Mouse (Mus musculus) erythroid progenitor cell, adult 5-6 weeks (primary cell): ENCODE data around the gene Stk32c. TPM values are rescaled to one million over a fixed set of nuclear protein-coding genes. Genes with fewer than 3 reads are reported as not detected.

Source experiments
- ATAC-seq: replicated peaks from 2 replicates; pipeline ENCODE4 v1.8.0; 2016; ENCODE audit warnings: moderate number of reproducible peaks, mild to moderate bottlenecking, moderate TSS enrichment, inconsistent platforms; ENCODE audit not compliant: poor library complexity, low FRiP score, severe bottlenecking
- total RNA-seq, 2 experiments: library from RNA; stranded (forward) in 1 of 2; stranded (reverse) in 1 of 2; fragments of 150-400 nt in 1 of 2; fragments of 186-747, 209-891 nt in 1 of 2; gene quantifications; 2 replicates each; pipeline versions ENCODE4 v1.2.3 to v1.2.4; 2015 to 2017; ENCODE audit warnings: low replicate concordance in 2 of 2

Gene Stk32c
- total RNA-seq, 2 experiments from 2014 or later, result not detected

DNA sequence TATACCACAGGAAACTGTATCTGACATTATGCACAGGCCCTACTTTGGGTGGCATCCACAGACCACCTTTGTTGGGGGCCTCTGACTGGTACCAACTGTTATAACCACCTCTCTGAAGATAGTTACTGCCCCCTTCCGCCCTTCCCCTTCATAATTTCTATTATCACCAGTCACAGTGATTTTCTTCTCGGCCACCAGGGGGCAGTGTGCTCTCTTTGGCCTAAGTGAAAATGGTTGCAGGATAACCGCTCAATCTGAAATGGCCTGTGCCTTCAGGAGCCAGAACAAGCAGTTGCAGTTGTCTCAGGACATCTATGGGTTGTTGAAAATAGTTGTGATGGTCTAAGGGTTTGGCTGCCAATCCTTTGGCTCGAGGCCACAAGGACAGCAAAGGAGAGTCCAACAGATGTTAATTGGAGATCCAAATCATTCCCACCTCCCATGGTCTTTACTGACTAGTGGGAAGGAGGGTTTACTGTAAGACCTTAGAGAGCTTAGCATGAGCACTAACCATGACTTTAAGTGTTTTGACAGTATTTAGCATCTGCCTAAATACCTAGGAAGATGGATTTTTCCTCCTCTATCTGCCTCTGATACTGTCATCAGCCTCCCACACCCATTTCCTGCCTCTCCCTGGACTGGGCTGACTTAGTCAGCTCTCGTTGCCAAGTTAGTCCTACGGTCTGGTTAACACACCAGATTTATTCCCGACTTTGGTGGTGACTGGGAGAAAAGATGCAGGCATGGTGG lies 4.9 kb downstream of the Stk32c start:
- no peak for ATAC-seq

DNA sequence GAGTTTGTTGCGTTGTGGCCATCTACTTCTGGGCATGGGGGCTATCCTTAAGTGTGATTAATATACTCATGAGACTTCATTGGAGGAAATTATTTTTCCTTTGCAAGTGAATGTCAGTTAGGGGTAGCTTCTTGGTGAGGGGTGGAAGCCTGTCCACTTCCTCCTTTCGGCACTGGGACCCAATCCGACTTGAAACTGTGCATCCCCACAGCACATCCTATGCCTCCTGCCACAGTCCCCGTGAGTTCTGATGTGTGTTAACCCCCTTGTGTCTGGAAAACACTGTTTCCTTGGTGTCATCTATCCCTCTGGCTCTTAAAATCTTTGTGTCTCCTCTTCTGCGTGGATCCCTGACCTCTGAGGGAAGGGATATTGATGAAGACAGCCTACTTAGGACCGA lies 11.9 kb downstream of the Stk32c start:
- no peak for ATAC-seq

- no peak for ATAC-seq
Measured at GRCm38 (mm10) chr7:139200108-139200507, 13.0 kb downstream of the Stk32c start.

- ATAC-seq, result no peak
Measured at GRCm38 (mm10) chr7:139197022-139197421, 16.1 kb downstream of the Stk32c start.

- ATAC-seq, result no peak
Measured at GRCm38 (mm10) chr7:139191619-139192018, 21.5 kb downstream of the Stk32c start.

GRCm38 (mm10) chr7:139190616-139191015 lies 22.5 kb downstream of the Stk32c start:
- no peak for ATAC-seq

- no peak for ATAC-seq
Measured at GRCm38 (mm10) chr7:139188634-139189207, 24.4 kb downstream of the Stk32c start.

DNA sequence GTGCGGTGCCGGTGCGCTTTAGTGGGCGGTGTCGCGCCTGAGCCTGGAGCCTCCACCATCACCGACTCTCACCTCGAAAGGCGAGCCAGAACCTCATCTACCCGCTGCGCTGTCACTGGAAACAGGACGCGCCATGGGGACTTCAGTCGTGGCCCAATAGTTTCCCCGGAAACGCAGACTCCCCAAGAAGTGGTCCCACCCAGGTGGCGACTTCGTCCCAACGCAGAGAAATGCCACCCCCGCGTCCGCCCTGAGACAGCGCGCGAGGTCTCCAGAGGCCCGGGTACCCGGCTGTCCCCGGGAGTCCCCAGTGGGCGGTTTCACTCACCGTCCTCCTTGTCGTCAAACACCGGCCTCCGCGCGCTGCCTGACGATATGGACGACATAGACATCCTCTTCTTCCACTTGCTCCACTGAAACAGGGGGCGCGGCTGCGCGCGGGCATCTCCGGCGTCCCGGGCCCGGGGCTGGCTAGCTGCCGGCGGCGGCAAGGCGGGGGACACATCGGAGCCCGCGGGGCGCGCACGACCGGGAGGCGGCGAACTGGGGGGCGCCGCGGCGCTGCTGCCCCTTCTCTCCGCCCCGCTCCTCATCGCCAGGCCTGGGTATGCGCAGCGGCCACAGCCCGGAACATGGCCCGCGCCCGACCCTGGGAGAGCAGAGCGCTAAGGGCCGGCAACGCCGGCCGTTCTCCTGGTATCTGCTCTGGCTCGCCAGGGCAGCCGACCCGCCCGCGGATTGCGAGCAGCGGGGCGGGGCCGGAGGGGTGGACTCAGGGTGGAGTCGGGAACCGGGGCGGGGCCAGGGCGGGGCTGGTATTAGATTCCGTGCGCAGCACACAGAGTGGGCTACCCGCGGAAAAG lies 25.1 kb downstream of the Stk32c start:
- no peak for ATAC-seq

DNA sequence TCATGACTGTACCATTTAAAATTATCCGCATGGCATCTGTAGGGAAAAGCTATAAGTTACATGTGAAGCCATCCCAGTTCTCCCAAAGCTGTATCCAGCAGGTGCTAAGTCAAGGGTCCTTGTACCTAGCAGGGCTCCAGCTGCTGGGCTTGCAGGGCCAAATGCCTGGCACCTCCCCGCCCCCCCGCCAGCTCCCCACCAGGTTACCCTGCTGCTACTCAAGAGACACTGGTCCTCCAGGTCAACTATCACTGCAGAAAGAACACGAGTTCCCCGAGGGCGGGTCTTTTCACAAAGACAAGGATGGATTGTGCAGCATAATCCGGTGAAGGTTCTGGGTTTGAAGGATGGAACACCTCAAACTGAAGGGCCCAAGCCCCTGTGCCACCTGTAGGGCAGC lies 25.8 kb downstream of the Stk32c start:
- ATAC-seq, result no peak

GRCm38 (mm10) chr7:139186436-139186835 lies 26.7 kb downstream of the Stk32c start:
- ATAC-seq, result no peak

- ATAC-seq, result no peak
Measured at GRCm38 (mm10) chr7:139185971-139186370, 27.1 kb downstream of the Stk32c start.

DNA sequence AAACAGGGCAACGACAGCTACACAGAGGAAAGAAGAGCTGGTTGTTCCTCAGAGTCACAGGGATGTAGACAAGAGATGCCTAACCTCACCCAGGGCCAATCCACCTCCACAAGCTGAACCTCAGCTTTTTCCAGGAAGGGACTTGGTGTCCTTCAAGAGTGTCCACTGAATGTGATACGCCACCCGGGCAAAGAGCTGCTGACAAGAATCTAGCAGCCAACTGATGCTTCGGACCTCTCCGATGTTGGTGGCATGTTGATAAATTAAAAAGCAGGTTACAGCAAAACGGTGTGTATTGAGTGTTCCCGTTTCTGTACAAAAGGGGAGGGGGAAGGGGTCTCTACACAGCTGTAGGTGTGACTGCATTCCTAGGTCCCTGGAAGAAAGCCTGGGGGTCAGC lies 28.3 kb downstream of the Stk32c start:
- ATAC-seq, result no peak

- no peak for ATAC-seq
Measured at GRCm38 (mm10) chr7:139184396-139184795, 28.7 kb downstream of the Stk32c start.

DNA sequence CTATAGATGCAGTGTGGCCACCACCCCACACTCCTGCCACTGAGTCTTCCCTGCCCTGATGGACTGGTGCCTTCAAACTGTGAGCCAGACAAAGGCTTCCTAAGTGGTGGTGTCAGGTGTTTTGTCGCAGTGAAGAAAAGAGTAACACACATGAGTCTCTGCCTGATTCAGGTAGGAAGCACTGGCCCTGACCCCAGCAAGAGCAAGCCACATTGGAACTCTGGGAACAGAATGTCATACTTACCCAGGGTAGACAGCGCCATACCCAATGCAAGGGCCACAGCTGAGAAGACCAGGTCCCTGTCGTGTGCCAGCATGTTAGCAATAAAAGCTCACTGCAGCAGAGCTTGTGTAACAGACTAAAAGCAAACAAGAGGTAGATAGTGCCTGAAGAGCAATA lies 33.0 kb downstream of the Stk32c start:
- no peak for ATAC-seq

- no peak for ATAC-seq
Measured at GRCm38 (mm10) chr7:139179299-139179698, 33.8 kb downstream of the Stk32c start.

DNA sequence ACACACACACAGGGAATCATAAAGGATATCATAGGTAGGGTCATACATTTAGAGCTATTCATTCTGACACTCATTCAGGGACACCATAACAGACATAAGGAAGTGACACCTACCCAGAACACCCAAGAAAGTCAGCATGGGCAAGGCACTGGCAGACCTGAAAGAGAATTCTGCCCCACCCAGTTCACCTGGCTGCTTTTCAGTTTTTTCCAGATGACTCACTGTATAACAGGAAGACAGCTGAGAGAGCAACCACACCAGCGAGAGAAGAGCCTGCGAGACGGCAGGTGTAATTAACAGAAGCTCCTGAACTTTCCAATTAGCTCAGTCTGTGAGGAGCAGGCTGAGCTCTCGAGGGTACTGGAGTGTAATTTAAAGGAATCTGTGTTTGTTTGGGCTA lies 44.0 kb downstream of the Stk32c start:
- ATAC-seq, result no peak

DNA sequence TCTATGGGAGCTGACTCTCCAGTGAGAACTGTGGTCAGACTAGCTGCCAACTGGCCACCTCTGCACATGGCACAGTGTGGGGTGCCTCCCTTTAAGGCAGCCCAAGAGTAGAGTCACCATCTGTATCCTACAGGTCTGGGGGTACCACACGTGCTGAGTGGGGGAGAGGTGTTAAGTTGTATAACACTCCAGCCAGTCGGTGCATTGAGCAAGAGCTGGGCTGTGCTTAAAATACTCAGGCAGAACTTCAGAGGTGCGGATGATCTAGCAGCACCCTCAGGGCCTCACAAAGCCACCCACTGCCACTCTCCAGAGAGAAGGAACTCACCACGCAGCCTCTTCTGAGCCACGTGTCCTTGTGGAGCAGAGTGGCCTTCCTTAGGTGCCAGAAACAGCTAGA lies 48.7 kb downstream of the Stk32c start:
- no peak for ATAC-seq

DNA sequence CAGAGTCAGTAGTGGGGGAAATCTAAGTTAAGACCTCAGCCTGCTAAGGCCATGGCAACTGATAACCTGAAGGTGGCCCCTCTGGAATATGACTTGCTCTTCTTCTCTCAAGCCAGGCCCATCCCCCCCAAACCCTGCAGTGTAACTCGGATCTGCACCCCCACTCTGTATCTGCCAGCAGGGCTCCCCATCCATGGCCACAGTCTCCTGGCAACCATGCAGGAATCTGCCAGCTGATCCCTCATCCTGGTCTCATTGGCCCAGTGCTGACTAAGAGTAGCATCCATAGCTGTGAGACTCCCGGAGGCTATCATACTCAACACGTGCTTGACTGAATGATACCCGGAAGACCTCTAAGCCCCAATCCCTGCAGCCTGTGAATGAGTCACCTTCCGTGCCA lies 54.2 kb downstream of the Stk32c start:
- no peak for ATAC-seq

GRCm38 (mm10) chr7:139158549-139158948 lies 54.6 kb downstream of the Stk32c start:
- ATAC-seq, result no peak

GRCm38 (mm10) chr7:139157541-139157940 lies 55.6 kb downstream of the Stk32c start:
- ATAC-seq, result no peak
